Mouse (Mus musculus) frontal cortex, adult 2 months (tissue): ENCODE measurements around the gene Lamc3. TPM values are rescaled to one million over a fixed set of nuclear protein-coding genes. Genes with fewer than 3 reads are reported as not detected.

ENCODE experiments used
- DNase-seq, 2 experiments: peaks; one replicate each; pipeline ENCODE4 v3.0.0; 2022; ENCODE audit warnings: low spot score in 1 of 2; ENCODE audit errors: extremely low spot score in 1 of 2
- polyA plus RNA-seq: library from polyadenylated mRNA; depleted of rRNA; stranded (reverse); fragments of >200 nt; gene quantifications from 2 replicates; pipeline ENCODE4 v1.2.3, GENCODE M21; 2012; rRNA removed

Lamc3 gene
- polyA plus RNA-seq: 3.3 and 4.6 TPM in 2 replicates

DNA sequence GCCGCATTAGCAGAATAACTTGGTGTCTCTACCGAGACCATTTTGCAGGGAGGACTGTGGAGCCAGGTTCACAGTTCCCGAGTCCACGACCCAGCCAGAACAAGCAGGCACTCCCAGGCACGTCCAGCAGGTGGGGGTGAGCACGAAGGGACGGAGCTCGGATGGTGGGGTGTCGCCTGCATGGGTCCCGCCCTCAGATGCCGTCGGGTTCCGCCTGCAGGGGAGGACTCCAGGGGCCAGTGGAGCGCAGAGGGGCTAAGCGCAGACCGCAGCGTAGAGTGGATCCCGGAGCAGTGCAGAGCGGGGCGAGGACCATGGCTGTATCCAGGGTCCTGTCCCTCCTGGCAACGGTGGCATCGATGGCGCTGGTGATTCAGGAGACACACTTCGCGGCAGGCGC, at the start of gene Lamc3:
TSS of gene Lamc3 (plus strand) at position 262 of the 400 bp plus-strand sequence.
- DNase-seq: peak in 1 of 2 experiments; percentile 12

DNA sequence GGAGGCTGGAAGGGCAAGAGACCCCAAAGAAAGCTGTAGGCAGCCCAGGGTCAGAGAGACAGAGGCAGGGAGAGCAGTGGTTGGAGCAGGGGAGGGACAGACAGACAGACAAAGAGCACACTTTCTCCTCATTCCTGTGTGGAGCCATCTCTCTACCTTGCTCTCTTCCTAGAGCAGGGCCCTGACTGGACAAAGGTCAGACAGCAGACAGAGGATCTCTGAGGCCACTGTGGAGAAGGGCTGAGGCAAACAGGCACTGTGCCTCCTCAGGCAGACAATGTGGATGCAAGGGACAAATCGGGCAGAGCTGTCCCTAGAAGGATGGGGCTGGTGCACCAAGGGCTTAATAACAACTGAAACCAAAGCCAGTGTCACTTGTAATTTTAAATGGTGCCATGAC, 48.2 kb upstream of the Lamc3 start:
- no peak for DNase-seq

GRCm38 (mm10) chr2:31844729-31845136, 42.4 kb upstream of the Lamc3 start:
- no peak for DNase-seq

GRCm38 (mm10) chr2:31845512-31845895, 41.6 kb upstream of the Lamc3 start:
- no peak for DNase-seq

- peak in 1 of 2 experiments; percentile 27 for DNase-seq
Measured at GRCm38 (mm10) chr2:31845896-31846691, 41.0 kb upstream of the Lamc3 start, which contains the start of gene Fibcd1. Gene Fibcd1, minus strand, starts transcription at chr2:31846005.

DNA sequence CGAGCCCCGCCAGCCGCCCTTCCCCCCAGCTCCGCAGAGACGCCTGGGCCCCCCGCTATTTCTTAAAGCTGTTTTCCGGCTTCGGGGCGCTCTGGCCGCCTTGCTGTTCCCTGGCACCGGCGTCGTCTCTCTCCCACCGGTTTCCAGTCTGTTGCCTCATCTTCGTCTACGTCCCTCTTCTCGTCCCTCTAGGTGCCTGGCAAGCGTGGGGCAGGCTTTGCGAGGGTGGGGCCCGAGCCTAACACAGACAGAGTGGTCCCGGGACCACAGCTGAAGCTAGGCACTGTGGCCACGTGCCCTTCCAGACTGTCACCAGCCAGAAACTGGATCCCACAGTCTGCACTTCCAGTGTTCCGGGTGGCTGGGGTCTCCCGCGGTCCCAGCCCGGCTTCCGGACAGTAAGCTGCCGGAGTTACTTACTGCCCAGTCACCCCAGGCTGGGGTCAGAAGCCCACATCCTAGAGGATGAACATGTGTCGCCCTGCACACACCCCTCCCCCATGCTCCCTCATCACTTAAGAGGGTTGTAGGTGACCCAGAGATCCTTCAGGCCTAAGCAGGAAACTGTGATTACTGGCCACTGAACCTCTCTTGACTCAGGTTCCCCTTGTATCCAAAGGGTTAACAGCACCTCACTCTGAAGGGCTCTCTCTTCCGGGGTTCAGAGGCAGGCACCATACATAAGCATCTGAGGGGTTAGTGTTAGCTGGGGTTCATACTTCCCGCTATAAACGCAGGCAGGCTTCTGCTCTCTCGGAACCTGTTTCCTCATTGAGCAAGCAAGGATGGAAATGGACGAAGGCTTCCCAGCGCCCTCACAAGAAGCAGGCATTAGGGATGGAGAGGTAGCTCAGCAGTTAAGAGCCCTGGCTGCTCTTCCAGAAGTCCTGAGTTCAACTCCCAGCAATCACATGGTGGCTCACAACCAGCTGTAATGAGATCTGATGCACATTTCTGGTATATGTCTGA, 40.1 kb upstream of the Lamc3 start:
- no peak for DNase-seq

GRCm38 (mm10) chr2:31847908-31848307, 39.2 kb upstream of the Lamc3 start:
- no peak for DNase-seq

GRCm38 (mm10) chr2:31850141-31850540, 37.0 kb upstream of the Lamc3 start:
- peak in 1 of 2 experiments; percentile 25 for DNase-seq

DNA sequence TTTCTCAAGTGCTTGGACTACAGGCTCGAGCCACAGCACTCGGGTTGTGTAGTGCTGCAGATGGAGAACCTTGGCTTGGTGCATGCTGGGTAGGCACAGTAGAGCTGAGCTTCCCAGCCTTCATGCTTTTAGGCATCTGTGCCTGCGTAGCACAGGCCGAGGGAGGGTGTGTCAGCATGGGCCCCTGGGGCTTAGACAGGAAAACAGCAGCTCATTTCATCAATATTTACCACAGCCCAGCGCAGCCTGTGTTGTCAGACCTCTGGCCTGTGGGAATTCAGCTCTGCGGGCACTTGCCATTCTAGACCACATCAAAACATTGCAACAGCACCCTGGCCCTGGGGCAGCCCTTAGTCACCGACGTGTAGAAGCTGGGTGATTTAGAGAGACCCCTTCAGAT, 31.1 kb upstream of the Lamc3 start:
- no peak for DNase-seq

GRCm38 (mm10) chr2:31857180-31857579, 29.9 kb upstream of the Lamc3 start:
- DNase-seq: no peak

DNA sequence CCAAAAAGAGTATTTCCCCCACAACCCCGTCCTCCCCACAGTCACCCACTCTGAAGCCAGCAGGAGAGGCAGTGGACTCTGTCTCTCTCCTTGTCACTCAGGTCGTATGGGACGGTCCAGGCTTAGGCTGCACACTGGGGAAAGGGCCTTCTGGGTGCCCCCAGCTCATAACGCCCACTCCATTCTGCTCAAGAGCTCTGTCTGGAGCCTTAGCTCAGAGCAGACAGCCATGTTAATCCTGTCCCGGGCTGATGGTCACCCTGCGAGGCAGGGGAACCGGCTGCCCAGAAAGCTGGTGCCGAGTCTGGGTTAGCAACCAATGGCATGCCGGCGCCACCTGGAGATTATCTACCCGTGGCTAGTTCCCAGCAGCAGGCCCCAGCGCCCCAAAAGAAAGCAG, 28.6 kb upstream of the Lamc3 start:
- no peak for DNase-seq

DNA sequence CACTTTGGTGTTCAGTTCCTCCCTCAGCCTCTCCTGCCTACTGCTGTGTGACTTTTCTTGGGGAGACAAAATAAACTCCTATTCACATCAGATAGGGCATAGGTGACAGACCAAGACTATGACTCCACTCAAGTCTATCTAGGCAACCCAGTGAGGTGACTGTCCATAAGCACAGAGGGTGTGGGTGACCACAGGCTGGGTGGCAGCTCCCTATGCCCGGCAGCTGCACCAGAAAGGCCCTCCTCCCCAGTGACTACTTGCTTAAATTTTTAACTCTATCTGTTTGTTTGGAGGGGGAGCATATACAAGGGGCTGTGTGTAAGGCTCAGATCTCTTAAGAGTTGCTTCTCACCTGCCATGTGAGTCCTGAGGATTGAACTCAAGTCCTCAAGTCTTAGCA, 24.2 kb upstream of the Lamc3 start:
- DNase-seq: no peak

DNA sequence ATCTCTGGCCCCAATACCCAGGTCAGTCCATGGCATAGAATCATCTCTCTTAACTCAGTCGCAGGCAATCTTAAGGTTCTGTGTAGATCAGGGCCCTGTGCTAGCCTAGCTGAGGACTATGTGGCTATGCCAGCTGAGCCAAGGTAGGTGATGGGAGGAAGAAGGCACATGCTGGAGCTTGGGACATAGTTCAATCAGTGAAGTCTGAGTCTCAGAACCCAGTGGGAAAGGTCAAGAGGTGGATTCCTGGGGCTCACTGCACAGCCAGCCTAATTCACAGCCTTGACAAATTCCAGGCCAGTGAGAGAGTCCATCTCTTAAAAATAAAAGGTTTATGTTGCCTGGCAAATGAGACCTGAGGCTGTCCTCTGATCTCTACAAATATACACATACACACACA, 23.3 kb upstream of the Lamc3 start:
- DNase-seq: no peak

DNA sequence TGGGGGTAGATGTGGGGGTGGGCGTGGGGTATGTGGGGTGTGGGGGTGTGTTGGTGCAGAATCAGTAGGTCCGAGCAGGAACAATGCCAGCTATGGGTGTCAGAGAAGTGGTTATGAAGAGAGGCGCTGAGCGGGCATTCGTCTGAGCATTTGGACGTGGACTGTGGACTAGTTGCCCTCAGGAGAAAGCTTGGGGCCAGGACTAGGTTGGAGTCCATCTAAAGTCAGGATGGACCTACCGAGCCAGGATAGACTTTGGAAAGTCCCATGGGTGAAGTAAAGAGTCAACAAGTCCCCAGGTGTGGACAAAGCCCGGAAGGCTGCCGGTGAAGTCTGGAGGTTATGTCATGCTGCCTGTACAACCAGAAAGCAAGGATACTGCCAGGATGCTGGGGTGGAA, 22.2 kb upstream of the Lamc3 start:
- DNase-seq: no peak

DNA sequence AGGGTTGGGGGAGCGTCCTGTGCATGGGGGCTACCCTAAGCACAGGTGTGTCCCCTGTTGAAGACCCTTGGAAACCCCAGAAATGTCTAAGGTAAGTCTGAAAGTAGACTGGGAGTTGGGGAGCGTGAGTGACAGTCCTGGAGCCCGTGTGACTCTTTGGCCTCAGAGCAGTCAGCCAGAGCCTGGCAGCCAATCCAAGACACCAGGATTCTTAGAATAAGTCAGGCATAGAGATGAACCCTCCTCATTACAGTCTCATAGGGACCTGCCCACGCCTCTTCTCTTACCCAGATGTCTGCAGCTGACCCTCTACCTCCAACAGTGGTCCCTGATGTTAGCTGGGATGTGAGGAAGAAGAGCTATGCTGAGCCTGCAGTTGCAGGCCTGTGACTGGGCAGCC, 21.8 kb upstream of the Lamc3 start:
- no peak for DNase-seq

DNA sequence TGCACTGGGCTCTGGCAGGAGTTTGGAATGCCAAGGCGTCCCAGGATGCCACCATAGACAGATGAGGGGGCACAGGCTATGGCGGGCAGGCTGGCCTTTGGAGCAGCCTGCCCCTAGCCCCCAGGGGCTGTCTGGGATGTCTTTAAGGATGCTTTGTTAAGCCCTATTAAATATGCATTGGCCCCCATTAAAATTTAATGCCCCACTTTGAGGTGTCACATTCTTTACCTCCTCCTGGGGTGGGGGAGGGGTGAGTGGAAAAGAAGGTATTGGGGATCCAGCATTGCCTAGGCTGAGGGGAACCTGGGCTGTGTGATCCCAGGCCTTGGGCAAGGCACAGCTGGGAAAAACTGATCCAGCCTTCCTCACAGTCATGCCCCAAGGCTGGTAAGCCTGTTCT, 21.3 kb upstream of the Lamc3 start:
- DNase-seq: no peak

DNA sequence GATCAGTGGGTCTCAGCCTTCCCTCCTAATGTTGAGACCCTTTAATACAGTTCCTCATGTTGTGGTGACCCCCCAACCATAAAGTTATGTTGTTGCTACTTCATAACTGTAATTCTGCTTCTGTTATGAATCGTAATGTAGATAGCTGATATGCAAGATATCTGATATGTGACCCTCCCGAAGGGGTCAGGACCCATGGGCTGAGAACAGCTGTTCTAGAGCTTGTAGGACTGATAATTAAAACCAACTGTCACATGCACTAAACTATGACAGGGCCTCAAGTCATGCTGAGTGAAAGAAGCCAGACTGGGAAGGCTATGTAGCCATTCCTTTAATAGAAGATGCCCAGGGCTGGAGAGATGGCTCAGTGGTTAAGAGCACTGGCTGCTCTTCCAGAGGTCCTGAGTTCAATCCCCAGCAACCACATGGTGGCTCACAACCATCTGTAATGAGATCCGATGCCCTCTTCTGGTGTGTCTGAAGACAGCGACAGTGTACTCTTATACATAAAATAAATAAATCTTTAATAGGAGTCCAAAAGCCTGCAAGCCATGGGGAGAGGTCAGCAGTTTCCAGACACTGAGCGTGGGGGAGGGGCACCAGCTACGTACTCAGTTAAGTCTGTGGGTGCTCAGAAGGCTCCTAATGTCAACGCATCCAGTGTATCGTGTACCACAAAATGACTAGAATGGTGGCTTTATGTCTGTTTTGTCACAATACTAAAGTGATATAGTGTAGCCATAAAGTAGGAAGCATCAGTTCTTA, 19.1 kb upstream of the Lamc3 start:
- DNase-seq: no peak

GRCm38 (mm10) chr2:31868538-31869164, 18.4 kb upstream of the Lamc3 start:
- no peak for DNase-seq

GRCm38 (mm10) chr2:31869692-31870091, 17.4 kb upstream of the Lamc3 start:
- DNase-seq: no peak

DNA sequence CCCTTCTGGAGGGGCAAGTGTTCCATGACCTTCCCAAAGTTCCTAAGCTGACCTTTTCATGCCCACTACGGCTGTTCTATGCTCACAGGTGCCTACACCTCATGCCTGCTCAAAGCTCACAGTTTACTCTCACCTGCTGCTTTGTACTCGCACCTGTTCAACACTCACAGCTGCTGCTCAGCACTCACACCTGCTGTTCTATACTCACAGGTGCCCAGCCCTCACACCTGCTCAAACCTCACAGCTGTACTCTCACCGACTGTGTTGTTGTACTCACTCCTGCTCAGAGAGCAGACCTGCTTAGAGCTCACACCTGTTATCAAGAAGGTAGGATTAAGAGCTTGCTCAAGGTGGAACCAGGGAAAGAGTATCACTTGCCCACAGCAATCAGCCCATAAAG, 16.4 kb upstream of the Lamc3 start:
- no peak for DNase-seq
